Mouse (Mus musculus) stomach, embryonic 14.5 days (tissue): ENCODE data around the gene Msx1. TPM values are rescaled to one million over a fixed set of nuclear protein-coding genes. Genes with fewer than 3 reads are reported as not detected.

Source experiments
- polyA plus RNA-seq: library from polyadenylated mRNA; unstranded; fragments of >200 nt; fragmentation: Nextera tagmentation; extraction: Ambion mirVana; gene quantifications from 2 replicates; pipeline ENCODE4 v1.2.1, GENCODE M21; 2014

Gene Msx1
- polyA plus RNA-seq, 1 experiment from 2014 or later: 2.1 TPM

Other genes with a start within 250 kb of the Msx1 start
- gene Stk32b, start 107.4 kb downstream of the Msx1 start, polyA plus RNA-seq: 0.64 and 1.3 TPM in 2 replicates
- gene Cytl1, start 89.1 kb downstream of the Msx1 start, polyA plus RNA-seq: not detected in 2 replicates
- gene Stx18, start 214.2 kb upstream of the Msx1 start, polyA plus RNA-seq: 42.2 and 47.6 TPM in 2 replicates